Mouse (Mus musculus): Measurements from ENCODE around the gene Cdkl2. TPM values are rescaled to one million over a fixed set of nuclear protein-coding genes. Genes with fewer than 3 reads are reported as not detected.

The Cdkl2 gene
- polyA plus RNA-seq, 1 experiment from 2014 or later = 0.77 TPM

GRCm38 (mm10) chr5:92052866-92053265, 9.2 kb upstream of the Cdkl2 start:
- H3K27ac ChIP-seq = no peak overlapping the region
- H3K4me3 ChIP-seq = no peak overlapping the region
- DNase-seq (ENCODE audit: low spot score) = no peak
- peaks cover 68% of the 10 kb centered on the region for H3K36me3 ChIP-seq
- no peaks in the 10 kb centered on the region for H3K9me3 ChIP-seq
- H3K4me1 ChIP-seq (replicated peaks) = no peaks in the 10 kb centered on the region
- H3K27me3 ChIP-seq (ENCODE audit: insufficient read depth, poor library complexity, severe bottlenecking) = no peaks in the 10 kb centered on the region
- WGBS = 95% methylated on average over 6 of the region's 6 CpGs

- no peaks in the 10 kb centered on the region for H3K27me3 ChIP-seq (ENCODE audit: insufficient read depth, poor library complexity, severe bottlenecking)
- no peaks in the 10 kb centered on the region for H3K4me1 ChIP-seq (replicated peaks)
- H3K4me3 ChIP-seq = no peak overlapping the region
- H3K9me3 ChIP-seq = no peaks in the 10 kb centered on the region
- WGBS = 84% methylated on average over 3 of the region's 3 CpGs
- no peak for DNase-seq (ENCODE audit: low spot score)
- no peak overlapping the region for H3K27ac ChIP-seq
- H3K36me3 ChIP-seq = peaks cover 44% of the 10 kb centered on the region
These were observed 6.7 kb upstream of the Cdkl2 start for GRCm38 (mm10) chr5:92050419-92050818.

GRCm38 (mm10) chr5:92042377-92043348, 1.0 kb downstream of the Cdkl2 start:
- H3K27ac ChIP-seq = peak overlapping the region; percentile 73; the same call in 1 of the 2 replicates
- peak; percentile 89 for DNase-seq (ENCODE audit: low spot score)
- H3K4me1 ChIP-seq (replicated peaks) = peaks cover 12% of the 10 kb centered on the region; the same call in 1 of the 2 replicates
- H3K27me3 ChIP-seq (ENCODE audit: insufficient read depth, poor library complexity, severe bottlenecking) = peaks cover 36% of the 10 kb centered on the region
- H3K4me3 ChIP-seq = peak overlapping the region; percentile 80
- whole genome bisulfite sequencing = under 1% methylated on average over 68 of the region's 68 CpGs
- H3K36me3 ChIP-seq = no peaks in the 10 kb centered on the region
- H3K9me3 ChIP-seq = no peaks in the 10 kb centered on the region

- no peak overlapping the region for H3K27ac ChIP-seq
- H3K4me1 ChIP-seq (replicated peaks) = no peaks in the 10 kb centered on the region
- DNase-seq (ENCODE audit: low spot score) = no peak
- no peaks in the 10 kb centered on the region for H3K36me3 ChIP-seq
- no peaks in the 10 kb centered on the region for H3K9me3 ChIP-seq
- H3K27me3 ChIP-seq (ENCODE audit: insufficient read depth, poor library complexity, severe bottlenecking) = no peaks in the 10 kb centered on the region
- WGBS = 67% methylated on average over 2 of the region's 2 CpGs
- no peak overlapping the region for H3K4me3 ChIP-seq
These were observed 23.7 kb downstream of the Cdkl2 start for GRCm38 (mm10) chr5:92019960-92020359.

GRCm38 (mm10) chr5:92011756-92012155, 31.9 kb downstream of the Cdkl2 start:
- no peak overlapping the region for H3K27ac ChIP-seq
- WGBS = 83% methylated on average over 7 of the region's 7 CpGs
- no peaks in the 10 kb centered on the region for H3K9me3 ChIP-seq
- H3K36me3 ChIP-seq = no peaks in the 10 kb centered on the region
- no peaks in the 10 kb centered on the region for H3K27me3 ChIP-seq (ENCODE audit: insufficient read depth, poor library complexity, severe bottlenecking)
- no peak for DNase-seq (ENCODE audit: low spot score)
- no peak overlapping the region for H3K4me3 ChIP-seq
- H3K4me1 ChIP-seq (replicated peaks) = no peaks in the 10 kb centered on the region

GRCm38 (mm10) chr5:92009827-92010226, 33.9 kb downstream of the Cdkl2 start:
- Histone ChIP-seq H3K4me3 (no peak overlapping the region), H3K27ac (no peak overlapping the region), H3K9me3 (no peaks in the 10 kb centered on the region), H3K36me3 (no peaks in the 10 kb centered on the region), H3K4me1 (replicated peaks) (no peaks in the 10 kb centered on the region), H3K27me3 (ENCODE audit: insufficient read depth, poor library complexity, severe bottlenecking) (no peaks in the 10 kb centered on the region)
- WGBS = 52% methylated on average over 2 of the region's 2 CpGs
- DNase-seq (ENCODE audit: low spot score) = no peak

- Histone ChIP-seq H3K27me3 (ENCODE audit: insufficient read depth, poor library complexity, severe bottlenecking) (no peaks in the 10 kb centered on the region), H3K9me3 (peaks cover 11% of the 10 kb centered on the region), H3K4me1 (replicated peaks) (no peaks in the 10 kb centered on the region), H3K4me3 (no peak overlapping the region), H3K27ac (no peak overlapping the region), H3K36me3 (no peaks in the 10 kb centered on the region)
- WGBS = 69% methylated on average over 2 of the region's 2 CpGs
- DNase-seq (ENCODE audit: low spot score) = peak; percentile 27
These were observed 40.7 kb downstream of the Cdkl2 start for GRCm38 (mm10) chr5:92003011-92003410.

GRCm38 (mm10) chr5:92000770-92001169, 42.9 kb downstream of the Cdkl2 start:
- no peaks in the 10 kb centered on the region for H3K36me3 ChIP-seq
- no peaks in the 10 kb centered on the region for H3K4me1 ChIP-seq (replicated peaks)
- no peak overlapping the region for H3K27ac ChIP-seq
- no peaks in the 10 kb centered on the region for H3K27me3 ChIP-seq (ENCODE audit: insufficient read depth, poor library complexity, severe bottlenecking)
- peaks cover 11% of the 10 kb centered on the region for H3K9me3 ChIP-seq
- H3K4me3 ChIP-seq = no peak overlapping the region
- 77% methylated on average over 2 of the region's 2 CpGs for WGBS
- no peak for DNase-seq (ENCODE audit: low spot score)

- Histone ChIP-seq H3K27ac (no peak overlapping the region), H3K4me3 (no peak overlapping the region), H3K36me3 (no peaks in the 10 kb centered on the region), H3K27me3 (ENCODE audit: insufficient read depth, poor library complexity, severe bottlenecking) (no peaks in the 10 kb centered on the region), H3K4me1 (replicated peaks) (no peaks in the 10 kb centered on the region), H3K9me3 (peaks cover 11% of the 10 kb centered on the region)
- DNase-seq (ENCODE audit: low spot score) = no peak
- WGBS = 62% methylated on average over 13 of the region's 13 CpGs
These were observed 49.1 kb downstream of the Cdkl2 start for GRCm38 (mm10) chr5:91994546-91994945.

- no peak overlapping the region for H3K4me3 ChIP-seq
- no peak for DNase-seq (ENCODE audit: low spot score)
- no peak overlapping the region for H3K27ac ChIP-seq
- no peaks in the 10 kb centered on the region for H3K36me3 ChIP-seq
- 94% methylated on average over 2 of the region's 2 CpGs for WGBS
- H3K4me1 ChIP-seq (replicated peaks) = no peaks in the 10 kb centered on the region
- H3K27me3 ChIP-seq (ENCODE audit: insufficient read depth, poor library complexity, severe bottlenecking) = no peaks in the 10 kb centered on the region
- H3K9me3 ChIP-seq = no peaks in the 10 kb centered on the region
These were observed 50.6 kb downstream of the Cdkl2 start for GRCm38 (mm10) chr5:91993061-91993460.

GRCm38 (mm10) chr5:91991191-91991937, 52.3 kb downstream of the Cdkl2 start:
- Histone ChIP-seq H3K4me1 (replicated peaks) (no peaks in the 10 kb centered on the region), H3K36me3 (no peaks in the 10 kb centered on the region), H3K4me3 (no peak overlapping the region), H3K27me3 (ENCODE audit: insufficient read depth, poor library complexity, severe bottlenecking) (no peaks in the 10 kb centered on the region), H3K9me3 (no peaks in the 10 kb centered on the region), H3K27ac (no peak overlapping the region)
- 93% methylated on average over 6 of the region's 6 CpGs for WGBS
- no peak for DNase-seq (ENCODE audit: low spot score)

GRCm38 (mm10) chr5:91989261-91989660, 54.4 kb downstream of the Cdkl2 start:
- Histone ChIP-seq H3K9me3 (no peaks in the 10 kb centered on the region), H3K4me1 (replicated peaks) (no peaks in the 10 kb centered on the region), H3K36me3 (no peaks in the 10 kb centered on the region), H3K4me3 (no peak overlapping the region), H3K27ac (no peak overlapping the region), H3K27me3 (ENCODE audit: insufficient read depth, poor library complexity, severe bottlenecking) (no peaks in the 10 kb centered on the region)
- DNase-seq (ENCODE audit: low spot score) = no peak
- 89% methylated on average over 9 of the region's 9 CpGs for WGBS

- WGBS = 96% methylated on average over 2 of the region's 2 CpGs
- no peaks in the 10 kb centered on the region for H3K36me3 ChIP-seq
- DNase-seq (ENCODE audit: low spot score) = no peak
- H3K4me1 ChIP-seq (replicated peaks) = no peaks in the 10 kb centered on the region
- H3K27ac ChIP-seq = no peak overlapping the region
- H3K4me3 ChIP-seq = no peak overlapping the region
- no peaks in the 10 kb centered on the region for H3K27me3 ChIP-seq (ENCODE audit: insufficient read depth, poor library complexity, severe bottlenecking)
- no peaks in the 10 kb centered on the region for H3K9me3 ChIP-seq
These were observed 55.9 kb downstream of the Cdkl2 start for GRCm38 (mm10) chr5:91987799-91988198.
